Mouse (Mus musculus) kidney, embryonic 16.5 days (tissue): ENCODE measurements around the gene Abhd6. TPM values are rescaled to one million over a fixed set of nuclear protein-coding genes. Genes with fewer than 3 reads are reported as not detected.

Experiments
- ATAC-seq: fragments of 200-750 bp; cut with Nextera tagmentation; 2 replicates; pipeline ENCODE4 v1.8.0; 2017; ENCODE audit warnings: moderate TSS enrichment; ENCODE audit not compliant: low FRiP score, low TSS enrichment
- H3K27ac ChIP-seq: fragments of 300-500 bp; sonication (generic); 2 replicates; pipeline ENCODE4 v1.5.1; 2014; ENCODE audit warnings: low read length
- H3K27me3 ChIP-seq: fragments of 300-500 bp; sonication (generic); 2 replicates; pipeline ENCODE4 v1.6.1; 2014; ENCODE audit warnings: low read length, control low read depth, mixed read lengths; ENCODE audit not compliant: insufficient read depth
- H3K36me3 ChIP-seq: fragments of 300-500 bp; sonication (generic); 2 replicates; pipeline ENCODE4 v1.6.1; 2014; ENCODE audit warnings: low read length, control low read depth, mixed read lengths; ENCODE audit not compliant: insufficient read depth
- H3K4me1 ChIP-seq: fragments of 300-500 bp; sonication (generic); 2 replicates; pipeline ENCODE4 v1.6.1; 2014; ENCODE audit warnings: low read length, control low read depth, mixed read lengths; ENCODE audit not compliant: insufficient read depth
- H3K4me2 ChIP-seq: fragments of 300-500 bp; sonication (generic); replicated peaks from 2 replicates; pipeline ENCODE4 v1.6.1; 2014; ENCODE audit warnings: low read depth, low read length
- H3K4me3 ChIP-seq: fragments of 300-500 bp; sonication (generic); 2 replicates; pipeline ENCODE4 v1.5.1; 2014; ENCODE audit warnings: mild to moderate bottlenecking, low read length
- H3K9ac ChIP-seq: fragments of 300-500 bp; sonication (generic); replicated peaks from 2 replicates; pipeline ENCODE4 v1.6.1; 2014; ENCODE audit warnings: low read length
- H3K9me3 ChIP-seq: fragments of 300-500 bp; sonication (generic); 2 replicates; pipeline ENCODE4 v1.6.1; 2016; ENCODE audit warnings: low read length, control low read depth
- WGBS: fragments of 180-500 bp; shearing (Covaris S2); extraction: QIAGEN DNeasy Blood & Tissue Kit; methylation state at CpG from one replicate; pipeline ENCODE4 v1.1.7; 2014; 5-methylcytosine and 5-hydroxymethylcytosine counted together
- polyA plus RNA-seq: library from polyadenylated mRNA; unstranded; fragments of >200 nt; fragmentation: Nextera tagmentation; extraction: Ambion mirVana; gene quantifications from 2 replicates; pipeline ENCODE4 v1.2.1, GENCODE M21; 2015

Abhd6 gene
- 29.6 and 33.5 TPM in 2 replicates for polyA plus RNA-seq

DNA sequence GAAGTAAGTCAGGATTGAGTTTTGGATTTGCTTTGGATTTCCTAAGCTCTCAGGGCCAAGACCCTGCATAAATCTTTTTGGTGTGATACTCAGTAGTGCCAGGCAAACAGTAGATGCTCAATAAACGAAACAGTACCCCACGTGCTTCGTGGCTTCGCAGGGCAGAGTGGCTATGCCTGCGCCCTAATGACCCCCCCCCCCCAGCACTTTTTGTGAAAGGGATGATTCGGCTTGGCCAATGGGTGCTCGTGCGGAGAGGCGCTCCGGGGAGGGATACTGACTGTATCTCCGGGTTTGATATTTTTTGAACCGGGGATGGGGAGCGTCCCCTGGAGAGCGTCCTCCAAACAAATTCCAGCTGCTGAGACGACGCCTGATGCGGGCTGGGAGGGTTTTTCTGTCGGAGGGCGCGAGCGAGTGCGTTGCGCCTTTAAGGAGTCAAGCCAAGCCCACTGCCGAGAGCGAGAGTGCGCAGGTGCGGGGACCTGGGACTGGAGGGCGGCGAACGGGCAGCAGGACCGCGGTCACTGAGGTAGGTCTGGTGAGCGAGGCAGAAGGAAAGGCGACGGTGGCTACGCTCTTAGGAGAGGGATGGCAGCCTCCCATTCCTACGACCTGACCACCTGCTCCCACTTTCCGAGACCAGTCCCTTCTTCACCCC is at the start of gene Abhd6:
Gene Abhd6, plus strand, starts transcription at position 471 of the 661 bp plus-strand sequence.
- Histone ChIP-seq H3K27ac (peak within 1 kb of the TSS; percentile 70), H3K36me3 (no peaks in the 10 kb centered on the region), H3K4me2 (peak within 1 kb of the TSS; percentile 73), H3K4me1 (peaks cover 28% of the 10 kb centered on the region), H3K4me3 (peak within 1 kb of the TSS; percentile 73), H3K9ac (peak within 1 kb of the TSS; percentile 72), H3K27me3 (peaks cover 16% of the 10 kb centered on the region), H3K9me3 (no peaks in the 10 kb centered on the region)
- ATAC-seq = peak; percentile 84
- WGBS = under 1% methylated on average over 38 of the region's 38 CpGs

DNA sequence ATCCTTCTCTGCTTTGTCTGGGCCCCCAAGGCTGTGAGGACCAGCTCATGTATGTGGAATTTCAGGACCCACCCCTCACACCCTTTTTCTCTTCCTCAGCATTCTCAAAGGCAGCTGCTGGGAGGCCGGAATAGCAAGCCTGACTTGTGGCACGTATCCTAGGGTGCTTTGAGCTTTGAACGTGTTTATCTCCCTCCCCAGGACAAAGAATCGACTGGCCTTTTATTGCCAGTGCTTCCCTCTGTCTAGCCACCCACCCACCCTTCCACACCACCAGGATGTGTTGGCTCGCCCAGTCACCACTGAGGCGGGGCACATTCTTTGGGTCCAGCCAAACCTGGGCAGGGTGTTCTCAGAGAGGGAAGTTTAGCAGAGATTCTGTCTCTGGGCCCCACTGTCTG is 48.6 kb upstream of the Abhd6 start:
- Histone ChIP-seq H3K27ac (no peak overlapping the region), H3K4me1 (0 out of 2 replicates have a peak, but pooled peaks cover 11% of the 10 kb centered on the region), H3K36me3 (peaks cover 22% of the 10 kb centered on the region), H3K4me2 (no peak overlapping the region), H3K27me3 (no peaks in the 10 kb centered on the region), H3K9ac (no peak overlapping the region), H3K9me3 (no peaks in the 10 kb centered on the region), H3K4me3 (no peak overlapping the region)
- WGBS = 48% methylated on average over 6 of the region's 6 CpGs
- no peak for ATAC-seq

DNA sequence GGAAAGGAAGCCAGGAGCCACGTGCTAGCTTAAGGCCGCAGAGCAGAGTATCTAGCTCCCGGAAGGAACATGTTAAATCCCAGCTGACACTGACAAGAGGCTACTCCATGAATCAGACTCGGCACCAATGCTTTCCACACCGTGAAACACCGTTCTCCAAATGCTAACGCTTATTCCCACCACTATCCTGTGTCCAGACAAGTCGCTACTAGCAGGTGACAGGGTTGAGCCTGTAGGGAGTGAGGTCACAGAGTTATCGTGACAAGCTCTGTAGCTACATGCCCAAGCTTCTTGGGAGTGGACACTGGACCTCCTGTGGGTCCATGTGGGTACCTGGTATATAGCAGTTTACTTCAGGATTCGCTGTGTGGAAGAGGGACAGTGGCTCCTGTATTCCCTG is 46.3 kb upstream of the Abhd6 start:
- Histone ChIP-seq H3K9ac (no peak overlapping the region), H3K27me3 (no peaks in the 10 kb centered on the region), H3K27ac (no peak overlapping the region), H3K9me3 (no peaks in the 10 kb centered on the region), H3K36me3 (0 out of 2 replicates have a peak, but pooled peaks cover 2% of the 10 kb centered on the region), H3K4me1 (0 out of 2 replicates have a peak, but pooled peaks cover 11% of the 10 kb centered on the region), H3K4me3 (no peak overlapping the region), H3K4me2 (no peak overlapping the region)
- ATAC-seq = no peak
- WGBS = 58% methylated on average over 10 of the region's 10 CpGs

DNA sequence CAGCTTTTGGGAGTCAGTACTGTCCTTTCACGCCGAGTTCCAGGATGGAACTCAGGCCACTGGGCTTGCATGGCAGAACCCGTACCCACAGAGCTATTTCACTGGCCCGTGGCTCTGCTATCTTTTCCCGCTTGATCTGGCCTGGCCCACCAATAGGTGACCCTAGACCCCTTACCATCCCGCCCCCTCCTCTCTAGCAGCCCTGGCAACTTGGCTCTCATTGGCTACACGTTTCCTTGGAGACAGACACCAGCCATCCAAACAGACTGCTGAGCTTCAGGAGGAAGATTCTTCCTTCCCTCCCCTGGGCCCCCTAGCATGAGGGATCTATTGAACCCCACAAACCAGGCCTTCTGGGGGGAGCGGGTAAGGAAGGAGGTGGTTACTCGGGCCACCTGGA is 45.7 kb upstream of the Abhd6 start, which contains the start of gene Gm45521:
Gene Gm45521, plus strand, starts transcription at position 240 of the 400 bp plus-strand sequence.
- Histone ChIP-seq H3K27ac (no peak within 1 kb of the TSS), H3K4me3 (no peak within 1 kb of the TSS), H3K9ac (no peak within 1 kb of the TSS), H3K4me2 (no peak within 1 kb of the TSS), H3K4me1 (0 out of 2 replicates have a peak, but pooled peaks cover 11% of the 10 kb centered on the region), H3K36me3 (no peaks in the 10 kb centered on the region), H3K27me3 (no peaks in the 10 kb centered on the region), H3K9me3 (no peaks in the 10 kb centered on the region)
- WGBS = 50% methylated on average over 9 of the region's 9 CpGs
- no peak for ATAC-seq

DNA sequence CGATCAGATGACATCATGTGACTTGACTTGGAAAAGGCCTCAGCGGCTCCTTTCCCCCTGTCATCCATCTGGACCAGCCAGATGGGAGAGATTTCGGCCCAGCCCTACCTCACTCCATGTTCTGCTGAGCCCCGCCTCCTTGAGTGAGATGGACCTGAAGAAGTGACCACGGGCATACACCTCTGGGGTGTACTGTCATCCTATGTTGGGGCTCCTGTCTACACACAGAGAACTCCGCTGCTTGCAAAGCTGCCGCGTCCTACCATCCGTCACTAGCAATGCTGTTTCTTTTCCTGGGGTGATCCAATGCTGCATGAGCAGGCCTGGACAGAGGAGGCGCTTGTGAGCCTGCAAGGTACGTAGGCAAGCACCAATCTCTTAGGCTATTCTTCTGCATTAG is 42.1 kb upstream of the Abhd6 start:
- WGBS = 60% methylated on average over 11 of the region's 11 CpGs
- Histone ChIP-seq H3K27ac (no peak overlapping the region), H3K36me3 (no peaks in the 10 kb centered on the region), H3K4me1 (no peaks in the 10 kb centered on the region), H3K27me3 (no peaks in the 10 kb centered on the region), H3K4me2 (no peak overlapping the region), H3K9me3 (no peaks in the 10 kb centered on the region), H3K4me3 (no peak overlapping the region), H3K9ac (no peak overlapping the region)
- peak; percentile 53; the same call in 1 of the 2 replicates for ATAC-seq

DNA sequence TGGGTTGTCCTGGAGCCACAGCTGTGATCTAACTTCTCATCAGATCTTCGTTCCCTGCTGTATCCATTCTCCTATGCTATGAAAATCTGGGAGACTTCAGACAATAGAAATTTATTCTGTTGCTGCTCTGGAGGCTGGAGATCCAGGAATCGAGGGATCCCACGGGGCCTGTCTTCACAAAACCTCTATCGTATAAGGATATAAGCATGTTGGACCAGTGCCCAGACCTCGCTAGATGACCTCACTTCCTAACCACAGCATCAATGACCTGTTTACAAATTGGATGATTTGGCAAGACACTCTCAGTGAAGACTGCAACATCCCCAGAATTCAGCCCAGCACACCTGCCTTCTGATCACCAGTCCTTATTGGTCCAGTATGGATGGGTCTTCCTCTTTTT is 41.0 kb upstream of the Abhd6 start:
- no peaks in the 10 kb centered on the region for H3K36me3 ChIP-seq
- H3K27ac ChIP-seq = no peak overlapping the region
- no peaks in the 10 kb centered on the region for H3K4me1 ChIP-seq
- H3K27me3 ChIP-seq = no peaks in the 10 kb centered on the region
- no peak for ATAC-seq
- H3K9ac ChIP-seq = no peak overlapping the region
- no peak overlapping the region for H3K4me2 ChIP-seq
- no peak overlapping the region for H3K4me3 ChIP-seq
- H3K9me3 ChIP-seq = no peaks in the 10 kb centered on the region
- 54% methylated on average over 5 of the region's 5 CpGs for WGBS

DNA sequence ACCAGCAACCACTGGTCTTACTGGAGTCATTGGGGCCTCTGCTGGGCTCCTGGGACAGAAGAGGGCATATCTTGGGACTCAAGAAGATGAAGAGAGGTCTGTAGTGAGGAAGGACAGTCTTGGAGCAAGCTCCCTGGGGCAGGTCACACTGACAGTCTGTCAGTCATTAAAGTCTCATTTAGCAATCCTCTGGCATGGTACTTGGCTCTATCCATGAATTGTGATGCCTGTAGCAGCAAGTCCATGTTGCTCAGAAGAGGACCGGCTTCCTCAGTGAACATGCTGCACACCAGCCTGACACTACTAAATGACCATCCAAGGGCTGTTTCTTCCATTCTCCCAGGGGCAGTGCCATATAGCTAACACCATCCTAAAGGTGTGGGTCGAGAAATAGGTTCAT is 40.1 kb upstream of the Abhd6 start:
- no peak for ATAC-seq
- WGBS = 87% methylated on average over 2 of the region's 2 CpGs

DNA sequence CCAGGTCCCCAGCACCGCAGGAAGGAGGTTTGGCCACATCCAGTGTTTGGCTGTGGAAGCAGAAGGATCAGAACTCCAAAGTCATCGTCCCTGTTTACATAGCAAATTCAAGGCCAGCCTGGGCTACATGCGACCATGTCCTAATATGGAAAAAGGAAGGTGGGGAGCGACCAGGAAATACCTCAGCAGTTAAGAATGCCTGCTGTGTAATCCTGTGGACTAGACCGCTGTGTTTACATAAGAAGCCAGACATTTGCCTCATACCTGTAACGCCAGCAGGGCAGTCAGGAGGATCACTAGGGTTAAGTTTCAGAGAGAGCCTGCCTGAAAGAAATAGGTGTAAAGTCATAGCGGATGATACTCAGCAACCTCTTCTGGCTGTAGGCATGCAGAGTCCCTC is 39.5 kb upstream of the Abhd6 start:
- H3K4me3 ChIP-seq = no peak overlapping the region
- 60% methylated on average over 7 of the region's 7 CpGs for WGBS
- ATAC-seq = no peak
- no peaks in the 10 kb centered on the region for H3K36me3 ChIP-seq
- no peak overlapping the region for H3K9ac ChIP-seq
- no peaks in the 10 kb centered on the region for H3K27me3 ChIP-seq
- no peaks in the 10 kb centered on the region for H3K9me3 ChIP-seq
- no peak overlapping the region for H3K4me2 ChIP-seq
- H3K4me1 ChIP-seq = no peaks in the 10 kb centered on the region
- H3K27ac ChIP-seq = no peak overlapping the region

More for the DNA sequence above, 40.1 kb upstream of the Abhd6 start:
- Histone ChIP-seq H3K27me3 (no peaks in the 10 kb centered on the region), H3K4me2 (no peak overlapping the region), H3K27ac (no peak overlapping the region), H3K36me3 (no peaks in the 10 kb centered on the region), H3K4me1 (no peaks in the 10 kb centered on the region), H3K4me3 (no peak overlapping the region), H3K9me3 (no peaks in the 10 kb centered on the region), H3K9ac (no peak overlapping the region)

DNA sequence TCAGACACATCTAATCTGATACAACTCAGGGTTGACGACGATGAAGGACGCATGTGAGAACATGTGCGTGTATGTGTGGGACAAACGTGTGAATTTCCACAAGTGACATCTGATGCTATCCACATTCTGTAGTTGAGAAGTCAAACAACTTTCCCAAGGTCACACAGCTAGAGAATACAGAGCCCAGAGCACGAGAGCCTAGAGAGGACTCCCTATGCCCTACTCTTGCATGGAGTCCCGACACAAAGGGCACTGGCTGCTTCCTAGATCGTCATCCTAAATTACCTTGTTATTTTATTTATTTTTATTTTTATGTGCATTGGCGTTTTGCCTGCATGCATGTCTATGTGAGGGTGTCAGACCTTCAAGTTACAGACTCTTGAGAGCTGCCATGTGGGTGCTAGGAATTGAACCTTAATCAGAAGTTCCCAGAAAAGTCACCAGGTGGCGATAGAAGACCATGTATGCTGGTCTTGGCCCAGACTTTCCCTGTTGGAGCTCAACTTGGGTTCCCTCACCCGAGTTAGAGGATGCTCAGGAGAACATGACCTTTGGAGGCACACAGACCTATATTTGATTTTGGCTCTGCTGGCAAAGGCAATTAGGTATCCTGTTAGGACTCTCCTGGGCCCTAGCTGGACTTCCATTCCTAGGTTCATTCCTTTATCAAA is 38.3 kb upstream of the Abhd6 start:
- no peak overlapping the region for H3K27ac ChIP-seq
- no peak overlapping the region for H3K4me3 ChIP-seq
- H3K36me3 ChIP-seq = no peaks in the 10 kb centered on the region
- H3K9me3 ChIP-seq = no peaks in the 10 kb centered on the region
- no peak; the same call in 1 of the 2 replicates for ATAC-seq
- no peak overlapping the region for H3K9ac ChIP-seq
- no peaks in the 10 kb centered on the region for H3K4me1 ChIP-seq
- no peak overlapping the region for H3K4me2 ChIP-seq
- 54% methylated on average over 11 of the region's 11 CpGs for WGBS
- H3K27me3 ChIP-seq = no peaks in the 10 kb centered on the region

DNA sequence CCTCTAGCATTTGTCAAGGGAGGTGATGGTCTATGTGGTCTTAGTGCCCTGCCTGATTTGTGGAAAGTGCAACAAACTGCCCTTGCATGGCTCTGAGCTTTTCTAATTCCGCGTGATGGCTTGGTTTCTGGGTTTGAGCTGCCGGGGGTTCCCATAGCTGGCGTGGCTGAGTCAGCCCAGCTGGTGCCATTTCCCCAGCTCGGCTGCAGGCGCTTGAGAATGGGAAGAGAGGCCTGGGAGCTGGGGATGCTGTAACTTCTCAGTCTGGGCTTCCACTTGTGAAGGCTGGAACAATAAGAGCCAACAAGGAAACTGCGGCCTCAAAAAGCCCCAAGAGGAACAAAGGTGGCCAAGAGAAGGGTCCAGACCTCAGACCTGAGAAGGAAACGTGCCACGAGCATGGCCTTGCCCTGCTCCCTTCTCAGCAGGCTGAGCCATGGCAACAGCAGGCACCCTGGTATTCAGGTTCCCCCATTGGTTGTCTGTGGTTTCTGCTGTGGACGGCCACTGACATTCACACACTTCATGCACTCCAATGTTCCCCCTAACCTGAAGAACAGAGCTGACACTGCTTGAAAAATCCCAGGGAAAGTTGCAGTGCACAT is 30.7 kb upstream of the Abhd6 start:
- Histone ChIP-seq H3K4me1 (no peaks in the 10 kb centered on the region), H3K27ac (no peak overlapping the region), H3K9ac (no peak overlapping the region), H3K36me3 (no peaks in the 10 kb centered on the region), H3K9me3 (no peaks in the 10 kb centered on the region), H3K4me3 (no peak overlapping the region), H3K27me3 (no peaks in the 10 kb centered on the region), H3K4me2 (no peak overlapping the region)
- WGBS = 55% methylated on average over 10 of the region's 10 CpGs
- ATAC-seq = no peak
